Mouse (Mus musculus) telencephalon, adult 2 months (tissue): Measurements from ENCODE around the gene Raver1.

Experiments
- DNase-seq: peaks from one replicate; pipeline ENCODE4 v3.0.0-alpha.2; 2011; ENCODE audit warnings: low read depth, low spot score

Gene Raver1

DNA sequence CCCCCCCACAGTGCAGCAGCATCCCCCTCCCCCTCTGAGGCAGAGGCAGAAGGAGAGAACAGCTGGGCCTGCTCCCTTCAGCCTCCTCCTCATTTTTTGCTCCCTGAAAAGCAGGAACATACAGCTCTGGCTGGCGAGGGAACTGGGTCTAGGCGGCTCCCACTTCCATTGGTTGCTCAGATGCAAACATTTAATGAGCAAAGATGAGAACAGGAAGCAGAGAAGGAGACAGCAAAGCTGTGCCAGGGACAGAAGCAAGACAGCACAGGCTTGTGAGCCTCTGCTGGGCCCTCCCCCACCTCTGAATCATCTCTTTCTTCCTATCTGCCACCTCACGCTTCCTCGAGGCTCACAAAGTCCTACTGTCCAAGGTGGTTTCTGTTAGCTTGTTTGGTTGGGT, 50.5 kb downstream of the Raver1 start:
- peak; percentile 95 for DNase-seq

DNA sequence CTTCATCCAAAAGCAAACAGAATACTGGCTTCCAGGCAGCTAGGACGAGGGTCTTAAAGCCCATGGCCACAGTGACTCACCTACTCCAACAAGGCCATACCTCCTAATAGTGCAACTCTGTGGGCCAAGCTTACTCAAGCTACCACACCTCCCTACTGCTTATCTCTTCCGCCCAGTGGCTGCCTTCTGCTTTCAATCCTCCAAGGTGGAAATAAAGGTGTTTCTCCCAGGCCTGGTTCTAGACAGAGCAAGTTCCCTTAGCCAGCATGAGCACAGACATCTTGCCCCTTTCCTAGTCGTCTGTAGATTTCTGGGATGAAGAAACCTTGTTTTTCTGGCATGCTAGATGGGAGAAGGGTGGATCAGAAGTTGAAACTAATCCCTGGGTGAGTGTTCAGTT, 52.0 kb downstream of the Raver1 start:
- no peak for DNase-seq

DNA sequence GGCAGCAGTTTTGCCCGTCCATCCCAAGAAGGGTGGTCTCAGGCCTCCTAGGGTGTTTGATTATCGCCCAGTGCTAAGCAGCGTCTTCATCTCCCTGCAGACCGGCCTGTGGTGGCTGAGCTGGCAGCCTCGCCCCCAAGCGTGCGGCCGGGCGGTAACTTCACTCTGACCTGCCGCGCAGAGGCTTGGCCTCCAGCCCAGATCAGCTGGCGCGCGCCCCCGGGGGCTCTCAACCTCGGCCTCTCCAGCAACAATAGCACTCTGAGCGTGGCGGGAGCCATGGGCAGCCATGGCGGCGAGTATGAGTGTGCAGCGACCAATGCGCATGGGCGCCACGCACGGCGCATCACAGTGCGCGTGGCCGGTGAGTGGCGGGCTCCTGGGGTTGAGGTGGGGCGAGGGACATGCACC, 54.3 kb downstream of the Raver1 start:
- no peak for DNase-seq

GRCm38 (mm10) chr9:21036666-21037065, 55.1 kb downstream of the Raver1 start:
- no peak for DNase-seq

- no peak for DNase-seq
These were observed 55.6 kb downstream of the Raver1 start for GRCm38 (mm10) chr9:21036161-21036560.

- DNase-seq: no peak
These were observed 56.2 kb downstream of the Raver1 start for GRCm38 (mm10) chr9:21035586-21035985.

DNA sequence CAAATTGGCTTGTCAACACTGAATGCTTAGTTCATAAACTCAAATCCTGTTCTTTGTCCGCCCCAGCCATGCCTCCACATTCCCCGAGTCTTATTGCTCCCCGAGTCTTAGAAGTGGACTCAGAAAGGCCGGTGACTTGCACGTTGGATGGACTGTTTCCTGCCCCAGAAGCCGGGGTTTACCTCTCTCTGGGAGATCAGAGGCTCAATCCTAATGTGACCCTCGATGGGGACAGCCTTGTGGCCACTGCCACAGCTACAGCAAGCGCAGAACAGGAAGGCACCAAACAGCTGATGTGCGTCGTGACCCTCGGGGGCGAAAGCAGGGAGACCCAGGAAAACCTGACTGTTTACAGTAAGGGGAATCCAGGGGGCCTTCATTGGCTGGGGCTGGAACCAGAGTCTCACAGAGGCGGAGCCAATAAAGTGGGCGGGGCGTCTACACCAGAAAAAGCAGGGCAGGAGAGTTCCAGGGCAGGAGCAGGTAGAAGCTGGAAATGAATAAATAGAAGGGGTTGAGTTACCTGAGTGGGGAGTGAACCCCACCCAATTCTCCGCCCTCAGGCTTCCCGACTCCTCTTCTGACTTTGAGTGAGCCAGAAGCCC, 57.2 kb downstream of the Raver1 start:
- DNase-seq: no peak

DNA sequence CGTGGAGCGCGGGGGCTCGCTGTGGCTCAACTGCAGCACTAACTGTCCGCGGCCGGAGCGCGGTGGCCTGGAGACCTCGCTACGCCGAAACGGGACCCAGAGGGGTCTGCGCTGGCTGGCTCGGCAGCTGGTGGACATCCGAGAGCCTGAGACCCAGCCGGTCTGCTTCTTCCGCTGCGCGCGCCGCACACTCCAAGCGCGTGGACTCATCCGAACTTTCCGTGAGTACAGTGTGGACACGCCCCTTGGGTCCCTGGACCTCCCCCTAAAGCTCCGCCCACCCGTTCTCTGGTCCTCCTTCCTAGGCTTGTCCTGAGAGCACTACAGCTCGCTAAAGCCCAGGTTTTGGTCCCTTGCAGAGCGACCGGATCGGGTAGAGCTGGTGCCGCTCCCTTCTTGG, 58.7 kb downstream of the Raver1 start:
- DNase-seq: no peak

- no peak for DNase-seq
These were observed 59.3 kb downstream of the Raver1 start for GRCm38 (mm10) chr9:21032491-21032890.

GRCm38 (mm10) chr9:21031896-21032351, 59.9 kb downstream of the Raver1 start, which contains the start of gene Icam5:
Gene Icam5, plus strand, starts transcription at chr9:21032073.
- DNase-seq: peak; percentile 90

DNA sequence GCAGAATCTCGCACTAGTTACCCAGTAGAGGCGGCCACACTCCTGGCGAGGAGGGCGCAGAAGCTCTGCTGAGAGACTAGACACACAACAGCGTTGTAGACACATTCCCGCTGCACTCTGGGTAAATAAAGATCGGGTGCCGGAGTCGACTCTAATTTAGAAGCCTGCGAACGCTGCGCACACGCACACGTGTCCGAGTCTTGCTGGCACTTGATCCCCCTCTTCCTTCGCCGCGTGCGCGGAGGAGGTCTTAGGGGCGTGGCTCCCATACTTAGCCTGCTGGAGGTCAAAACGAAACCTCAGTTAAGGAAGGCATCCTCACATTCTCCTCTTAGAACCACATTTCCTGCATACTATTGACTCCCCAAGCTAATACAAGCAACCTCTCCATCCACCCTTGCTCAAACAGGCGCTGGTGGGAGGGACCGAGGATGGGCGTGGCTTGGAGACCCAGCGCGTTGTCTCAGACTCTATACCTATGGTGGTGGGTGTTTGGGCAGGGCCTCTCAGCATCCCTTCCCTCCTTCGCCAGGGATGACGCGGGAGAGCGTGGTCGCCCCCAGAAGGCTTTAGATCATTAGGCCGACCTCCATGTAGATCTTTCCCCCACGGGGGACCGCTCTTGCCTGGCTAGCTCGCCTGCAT, 60.4 kb downstream of the Raver1 start:
- peak; percentile 93 for DNase-seq

DNA sequence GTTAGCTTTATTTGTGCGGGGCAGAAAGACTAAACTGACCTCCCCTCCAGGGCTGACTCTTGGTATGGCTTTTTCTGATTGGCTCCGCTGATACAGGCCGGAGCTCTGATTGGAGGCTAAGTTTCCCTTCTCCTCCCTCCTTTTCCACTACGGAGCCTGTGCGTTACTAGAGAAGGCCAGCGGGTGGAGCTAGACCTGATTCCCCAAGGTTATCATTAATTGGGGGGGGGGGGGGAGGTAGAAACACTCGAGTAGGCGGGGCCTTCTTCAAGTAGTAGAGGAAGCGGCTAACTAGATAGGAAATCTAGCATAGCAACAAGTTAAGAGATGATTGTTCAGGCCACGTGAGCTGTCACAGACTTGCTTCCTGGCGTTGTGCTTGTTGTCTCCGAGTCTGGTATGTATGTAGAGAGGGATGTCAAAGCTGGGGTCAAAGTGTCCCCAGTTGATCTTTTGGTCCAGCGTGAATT, 61.0 kb downstream of the Raver1 start:
- peak; percentile 92 for DNase-seq

DNA sequence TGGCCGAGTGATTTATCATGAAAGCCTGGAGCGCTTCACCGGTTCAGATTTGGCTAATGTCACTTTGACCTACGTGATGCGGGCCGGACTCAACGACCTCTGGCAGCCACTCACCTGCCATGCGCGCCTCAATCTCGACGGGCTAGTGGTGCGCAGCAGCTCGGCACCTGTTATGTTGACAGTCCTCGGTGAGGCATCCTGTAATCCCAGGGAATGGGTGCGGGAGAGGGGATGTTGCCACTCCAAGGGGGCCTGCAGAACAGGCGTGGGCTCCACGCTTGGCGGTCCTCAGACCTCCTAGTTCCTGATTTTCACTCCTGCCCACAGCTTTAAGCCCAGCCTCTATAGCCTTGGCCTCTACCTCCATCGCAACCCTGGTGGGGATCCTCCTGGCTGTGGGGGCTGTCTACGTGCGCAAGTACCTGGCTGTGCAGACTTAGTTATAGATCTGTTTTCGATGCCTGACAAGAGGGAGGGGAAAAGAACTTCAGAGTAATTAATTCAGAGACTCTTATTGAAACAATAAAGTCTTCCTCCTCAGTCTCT, 61.7 kb downstream of the Raver1 start:
- DNase-seq: no peak

- no peak for DNase-seq
These were observed 62.3 kb downstream of the Raver1 start, which contains the start of gene Icam4 for GRCm38 (mm10) chr9:21029291-21030054. Gene Icam4, plus strand, starts transcription at chr9:21029373.

DNA sequence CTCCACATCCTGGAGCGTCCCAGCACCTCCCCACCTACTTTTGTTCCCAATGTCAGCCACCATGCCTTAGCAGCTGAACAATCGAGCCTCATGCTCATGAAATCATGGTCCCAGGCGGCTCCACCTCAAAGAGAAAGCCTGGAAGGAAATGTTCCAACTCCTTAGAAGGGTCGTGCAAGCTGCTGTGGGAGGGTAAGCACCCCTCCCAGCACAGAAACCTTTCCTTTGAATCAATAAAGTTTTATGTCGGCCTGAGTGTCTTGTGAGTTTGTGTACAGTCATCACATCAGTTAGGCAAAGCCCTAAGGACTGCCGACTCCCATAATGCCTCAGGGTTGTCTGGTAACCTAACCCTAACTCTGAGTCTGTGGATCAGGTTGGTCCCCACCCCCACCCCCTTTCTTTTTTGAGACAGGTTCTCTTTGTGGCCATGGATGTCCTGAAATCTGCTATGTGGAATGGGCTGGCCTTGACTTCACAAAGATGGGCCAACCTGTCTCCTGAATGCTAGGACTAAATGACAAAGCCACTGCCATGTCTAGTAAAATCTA, 63.2 kb downstream of the Raver1 start:
- DNase-seq: no peak

DNA sequence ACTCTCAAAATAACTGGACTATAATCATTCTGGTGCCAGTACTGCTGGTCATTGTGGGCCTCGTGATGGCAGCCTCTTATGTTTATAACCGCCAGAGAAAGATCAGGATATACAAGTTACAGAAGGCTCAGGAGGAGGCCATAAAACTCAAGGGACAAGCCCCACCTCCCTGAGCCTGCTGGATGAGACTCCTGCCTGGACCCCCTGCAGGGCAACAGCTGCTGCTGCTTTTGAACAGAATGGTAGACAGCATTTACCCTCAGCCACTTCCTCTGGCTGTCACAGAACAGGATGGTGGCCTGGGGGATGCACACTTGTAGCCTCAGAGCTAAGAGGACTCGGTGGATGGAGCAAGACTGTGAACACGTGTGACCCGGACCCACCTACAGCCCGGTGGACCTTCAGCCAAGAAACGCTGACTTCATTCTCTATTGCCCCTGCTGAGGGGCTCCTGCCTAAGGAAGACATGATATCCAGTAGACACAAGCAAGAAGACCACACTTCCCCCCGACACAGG, 64.0 kb downstream of the Raver1 start:
- no peak for DNase-seq

DNA sequence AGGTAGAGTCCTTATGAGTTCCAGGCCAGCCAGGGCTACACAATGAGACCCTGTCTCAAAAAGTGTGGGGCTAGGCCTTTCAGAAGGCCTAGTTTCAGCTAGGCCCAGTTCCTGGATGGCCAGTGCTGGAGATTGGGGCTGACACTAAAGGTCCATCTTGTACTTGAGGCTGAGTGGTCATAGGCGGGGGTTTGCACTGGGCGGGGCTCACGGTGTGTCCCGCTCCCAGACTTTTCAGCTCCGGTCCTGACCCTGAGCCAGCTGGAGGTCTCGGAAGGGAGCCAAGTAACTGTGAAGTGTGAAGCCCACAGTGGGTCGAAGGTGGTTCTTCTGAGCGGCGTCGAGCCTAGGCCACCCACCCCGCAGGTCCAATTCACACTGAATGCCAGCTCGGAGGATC, 65.0 kb downstream of the Raver1 start:
- DNase-seq: no peak

GRCm38 (mm10) chr9:21025258-21025810, 66.5 kb downstream of the Raver1 start:
- DNase-seq: no peak
